Mouse (Mus musculus) kidney, postnatal 14 days (tissue): ENCODE results near the gene Tctn3.

Experiments
- DNase-seq: peaks from one replicate; pipeline ENCODE4 v3.0.0; 2022; ENCODE audit warnings: mixed read lengths

The Tctn3 gene

DNA sequence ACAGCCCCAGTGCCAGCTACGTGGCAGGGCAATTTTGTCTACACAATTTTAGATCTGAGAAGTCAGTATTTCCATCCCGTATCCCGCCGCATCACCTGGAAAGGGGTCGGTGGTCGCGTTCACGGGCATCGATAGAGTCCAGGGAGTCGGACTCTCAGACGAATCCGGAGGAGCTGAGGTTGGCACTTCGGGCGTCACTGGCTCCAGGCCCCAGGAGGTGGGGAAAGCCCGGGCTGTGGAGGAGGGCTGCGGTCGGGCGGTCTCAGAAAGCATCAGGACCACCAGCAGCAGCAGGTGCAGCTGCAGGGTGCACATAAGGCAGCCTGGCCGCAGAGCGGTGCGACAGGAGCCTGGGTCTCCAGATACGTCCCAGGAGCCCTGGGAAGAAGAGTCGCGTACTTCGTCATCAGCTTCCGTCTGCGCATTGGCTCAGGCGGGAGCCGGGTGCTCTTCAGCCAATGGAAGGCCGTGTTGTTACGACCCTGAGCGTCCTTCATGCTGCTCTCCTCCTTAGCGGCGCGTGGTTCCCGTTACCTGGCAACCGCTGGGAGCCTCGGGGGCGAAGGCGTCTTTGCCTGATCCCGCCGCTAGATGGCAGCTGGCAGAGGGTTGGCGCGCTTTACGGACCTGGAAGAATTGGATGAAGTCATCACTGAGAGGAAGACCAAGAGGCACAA lies at the start of gene Tctn3, which contains the start of gene Entpd1:
Gene Tctn3 (minus strand): TSS at position 404 of the 677 bp plus-strand sequence.
Gene Entpd1 (plus strand): TSS at position 537 of the 677 bp plus-strand sequence.
- peak; percentile 97 for DNase-seq

DNA sequence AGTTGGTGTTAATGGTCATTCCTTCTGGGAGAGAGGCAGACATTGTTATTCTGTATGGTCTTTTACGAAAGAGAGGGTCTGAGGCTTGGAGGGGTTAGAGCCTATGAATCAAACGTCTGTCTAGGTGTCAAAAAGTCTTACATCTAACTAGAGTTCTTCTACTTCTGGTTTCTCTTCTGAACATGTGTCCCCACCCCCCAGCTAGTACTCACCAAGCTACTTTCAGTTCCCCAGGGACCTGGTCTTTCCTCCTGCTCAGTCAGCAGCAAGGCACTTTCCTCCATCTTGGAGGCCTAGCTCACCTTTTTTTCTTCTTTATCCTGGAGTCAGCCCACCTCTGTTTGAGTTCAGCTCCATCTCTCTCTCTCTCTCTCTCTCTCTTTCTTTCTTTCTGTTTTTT lies 49.1 kb upstream of the Tctn3 start:
- peak; percentile 28 for DNase-seq

DNA sequence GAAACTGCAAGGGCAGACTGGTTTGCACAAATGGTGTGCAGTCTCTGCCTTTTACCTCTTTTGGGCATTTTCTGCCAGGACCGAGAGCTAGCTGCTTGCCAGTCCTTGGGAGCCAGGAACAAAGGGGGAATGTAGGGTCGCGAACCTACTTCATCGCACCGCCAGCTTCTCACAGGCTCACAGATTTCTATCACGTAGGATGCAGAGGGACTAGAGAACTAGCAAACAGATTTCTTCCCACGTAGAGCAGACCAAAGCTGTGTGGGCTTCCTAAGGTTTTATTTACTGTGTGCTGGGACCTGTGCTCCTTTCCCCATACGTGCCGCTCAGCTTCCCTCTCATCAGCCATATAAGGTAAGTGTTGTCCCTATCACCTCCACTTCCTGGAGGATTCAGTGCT lies 48.5 kb upstream of the Tctn3 start:
- DNase-seq: no peak

DNA sequence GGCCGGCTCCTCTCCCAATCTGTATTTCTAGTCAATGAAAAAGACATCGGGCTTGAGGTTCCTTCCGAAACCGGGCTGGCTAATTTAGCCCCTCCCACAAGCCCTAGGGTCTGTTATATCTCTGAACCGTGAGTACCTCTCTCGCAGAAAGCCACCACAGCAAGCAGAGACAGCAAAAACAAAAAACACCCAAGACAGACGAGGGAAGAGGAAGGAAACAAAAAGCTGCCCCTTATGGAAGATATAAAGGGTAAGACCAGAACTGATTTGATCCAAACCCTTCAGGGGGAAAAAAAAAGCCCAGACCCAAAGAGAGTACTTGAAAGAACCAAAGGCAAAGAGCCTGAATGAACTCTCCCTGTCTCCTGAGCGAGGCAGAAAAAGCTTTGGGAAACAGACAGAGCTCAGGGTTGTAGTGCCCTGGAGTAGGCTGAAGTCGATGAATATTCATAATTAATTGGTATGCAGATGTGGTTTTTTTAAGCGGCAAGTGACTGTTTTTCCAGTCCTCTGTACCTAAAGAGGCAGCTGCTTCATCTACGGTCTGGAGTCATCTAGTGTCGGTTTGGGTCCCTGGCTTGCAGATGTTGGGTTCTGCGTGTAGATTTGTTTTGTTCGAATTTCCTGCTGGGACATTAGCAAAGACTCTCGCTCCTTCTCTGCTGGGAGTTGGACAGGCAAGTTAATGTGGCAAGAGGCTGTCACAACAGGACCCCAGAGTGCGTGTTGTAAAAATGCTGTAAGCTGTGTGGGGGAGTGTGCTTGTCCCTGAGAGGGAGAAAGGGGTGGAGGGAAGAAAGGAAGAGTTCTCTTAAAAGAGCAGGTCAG lies 47.8 kb upstream of the Tctn3 start:
- DNase-seq: peak; percentile 54

DNA sequence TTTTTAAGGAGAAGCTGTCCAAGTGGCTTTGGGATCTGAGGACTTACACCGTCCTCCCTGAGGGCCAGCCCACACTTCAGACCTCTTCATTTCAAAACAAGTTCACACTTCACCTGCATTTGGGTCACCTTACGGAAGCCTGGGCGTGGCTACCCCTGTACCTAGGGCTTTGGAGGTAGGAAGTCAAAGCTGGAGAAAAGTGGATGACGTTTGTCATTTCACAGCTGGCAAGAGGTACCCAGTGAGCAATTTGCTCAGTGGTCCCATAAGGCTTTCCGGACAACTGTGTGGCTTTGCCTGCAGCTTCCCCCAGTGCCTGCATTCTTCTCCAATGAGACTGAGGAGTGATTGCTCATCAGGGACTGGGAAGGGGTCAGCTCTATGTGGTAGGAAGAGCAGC lies 46.9 kb upstream of the Tctn3 start:
- DNase-seq: no peak

DNA sequence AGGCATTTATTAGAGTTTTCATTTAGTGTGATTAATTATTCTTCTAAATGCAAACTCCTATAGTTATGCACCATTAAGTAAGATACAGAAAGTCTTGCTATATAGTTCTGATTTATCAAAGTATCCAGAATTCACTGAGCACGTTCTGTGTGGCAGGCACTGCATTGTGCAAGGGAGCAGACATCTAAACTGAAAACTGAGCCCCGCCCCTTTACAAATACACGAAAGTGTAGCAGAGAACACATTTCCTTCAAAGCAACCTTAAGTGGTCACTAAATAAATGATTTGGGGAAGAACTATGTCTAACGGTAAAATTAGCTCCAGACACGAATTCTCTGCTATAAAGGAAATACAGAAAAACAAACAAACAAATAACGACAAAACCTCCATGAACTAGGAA lies 46.2 kb upstream of the Tctn3 start:
- DNase-seq: no peak

DNA sequence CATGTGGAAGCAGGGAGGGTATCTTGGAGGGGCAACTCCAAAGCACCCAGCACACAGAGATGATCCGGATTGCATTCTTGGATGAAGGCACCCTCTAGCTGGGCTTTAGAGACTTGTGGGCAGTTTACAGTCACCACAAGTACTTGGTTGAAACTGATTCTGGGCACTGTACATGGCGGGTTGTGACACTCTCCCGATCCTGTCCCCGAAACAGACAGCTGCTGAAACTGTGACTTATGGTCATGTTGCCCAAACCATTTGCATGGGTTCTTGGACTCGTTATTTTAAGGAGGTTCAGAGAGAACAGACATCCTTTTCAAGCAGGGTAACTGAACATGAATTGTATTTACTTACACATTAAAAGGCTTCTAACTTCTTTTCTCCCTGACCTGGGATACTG lies 44.2 kb upstream of the Tctn3 start:
- no peak for DNase-seq

DNA sequence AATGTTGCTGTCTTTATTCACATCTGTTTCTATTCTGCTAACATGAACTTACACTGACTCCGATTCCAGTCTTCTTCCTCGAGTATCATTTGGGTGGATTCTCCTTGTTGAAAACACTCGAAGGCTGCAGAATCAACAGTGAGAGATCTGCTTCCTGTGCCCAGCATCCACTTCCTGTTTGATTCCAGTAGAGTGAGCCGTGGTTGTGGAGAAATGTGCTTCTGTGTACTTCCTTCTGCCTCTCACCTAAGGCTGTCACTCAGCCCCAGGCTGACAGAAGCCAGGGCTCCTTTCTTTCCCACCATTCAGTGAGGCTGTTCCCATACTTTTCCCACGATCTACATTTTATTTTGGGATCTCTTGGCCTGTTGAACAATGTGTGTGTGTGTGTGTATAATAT lies 38.1 kb upstream of the Tctn3 start:
- no peak for DNase-seq

DNA sequence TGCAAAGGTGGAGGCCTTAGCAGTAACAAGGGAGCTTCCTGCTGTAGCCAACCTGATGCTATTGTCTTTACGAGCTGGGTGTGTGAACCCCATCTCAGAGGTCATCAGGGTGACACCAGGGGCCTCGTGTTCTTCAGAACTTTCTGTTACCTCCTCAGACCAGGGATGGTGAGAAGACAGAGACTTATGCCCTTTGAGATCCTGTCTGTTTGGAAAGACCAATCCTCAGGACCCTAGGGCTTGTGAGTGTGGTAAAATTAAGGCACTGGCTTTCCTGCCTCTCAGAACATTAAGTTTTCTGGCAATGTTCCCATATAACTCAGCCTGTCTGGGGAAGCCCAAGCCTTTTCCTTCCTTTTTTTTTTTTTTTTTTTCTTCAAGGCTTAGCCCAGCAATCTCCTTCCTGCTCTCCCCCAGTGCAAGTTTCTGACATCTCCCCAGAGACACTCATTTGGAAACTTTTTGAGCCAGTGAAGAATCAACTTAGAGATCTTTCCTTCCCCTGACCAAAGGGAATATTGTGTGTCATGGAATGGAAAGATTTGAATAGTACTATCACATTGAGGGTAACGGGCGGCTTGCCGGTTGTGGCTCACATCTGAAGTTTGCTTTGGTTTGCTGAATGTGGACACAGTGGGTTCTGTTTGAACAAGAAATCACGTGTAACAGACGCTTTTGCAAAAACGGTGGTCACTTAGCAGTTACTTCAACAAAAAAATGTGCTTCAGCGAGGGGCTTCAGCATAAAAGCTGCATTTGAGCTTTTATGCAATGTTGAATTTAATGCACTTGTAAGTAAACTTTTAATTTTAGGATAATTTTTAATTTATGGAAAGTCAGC lies 35.5 kb upstream of the Tctn3 start:
- peak; percentile 60 for DNase-seq

DNA sequence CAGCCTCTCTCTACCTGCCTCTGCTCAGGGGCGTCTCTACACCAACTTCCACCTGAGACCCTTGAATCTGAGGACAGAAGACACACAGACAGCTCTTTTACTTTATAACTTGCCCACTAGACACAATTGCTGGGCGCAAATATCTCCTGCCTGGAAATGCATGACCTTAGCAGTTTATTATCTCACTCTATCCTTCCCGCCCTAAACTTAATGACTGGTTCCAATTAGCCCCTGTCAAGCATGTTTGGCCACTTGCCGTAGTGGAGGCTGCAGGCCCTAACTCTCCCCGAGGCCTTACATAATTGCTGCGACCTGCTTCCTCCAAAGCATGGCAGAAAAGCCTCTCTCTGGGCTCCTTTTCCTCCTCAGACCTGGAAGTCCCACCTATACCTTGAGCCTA lies 34.3 kb upstream of the Tctn3 start:
- no peak for DNase-seq

DNA sequence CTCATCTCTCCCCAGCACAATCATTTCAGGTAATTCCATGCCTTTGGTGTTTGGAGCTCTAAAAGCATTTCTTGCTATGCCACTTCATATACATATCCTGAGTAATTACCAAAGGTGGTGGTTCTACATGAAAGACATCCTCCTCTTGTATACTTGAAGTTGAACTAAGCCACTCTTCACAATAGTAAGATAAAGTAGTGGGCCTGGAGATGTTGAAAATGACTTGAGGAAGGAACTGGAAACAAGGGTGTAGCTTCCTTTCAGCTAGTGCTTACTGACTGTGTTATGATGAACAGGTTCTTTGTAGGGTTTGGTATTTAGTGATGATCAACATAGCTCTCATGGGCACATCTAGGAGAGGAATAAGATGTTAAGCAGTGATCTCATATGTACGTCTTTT lies 31.8 kb upstream of the Tctn3 start:
- no peak for DNase-seq

DNA sequence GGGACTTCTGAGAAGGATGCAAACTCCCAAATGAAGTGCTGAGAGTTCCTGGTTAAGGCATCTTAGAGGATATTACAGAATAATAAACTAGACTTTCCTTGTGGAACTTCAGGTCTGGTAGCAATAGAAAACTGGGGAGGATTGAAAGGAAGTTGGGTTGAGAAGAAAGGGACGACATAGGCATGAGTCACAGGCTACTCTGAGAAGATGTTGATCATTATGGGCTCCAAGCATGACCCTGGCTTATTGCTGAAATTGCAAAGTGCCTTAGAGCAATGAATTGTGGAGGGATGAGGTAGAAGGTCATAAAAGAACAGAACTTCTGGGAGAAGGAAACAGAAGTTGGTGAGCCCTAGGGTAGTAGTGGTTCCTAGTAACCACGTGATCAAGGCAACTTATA lies 28.8 kb upstream of the Tctn3 start:
- DNase-seq: no peak

DNA sequence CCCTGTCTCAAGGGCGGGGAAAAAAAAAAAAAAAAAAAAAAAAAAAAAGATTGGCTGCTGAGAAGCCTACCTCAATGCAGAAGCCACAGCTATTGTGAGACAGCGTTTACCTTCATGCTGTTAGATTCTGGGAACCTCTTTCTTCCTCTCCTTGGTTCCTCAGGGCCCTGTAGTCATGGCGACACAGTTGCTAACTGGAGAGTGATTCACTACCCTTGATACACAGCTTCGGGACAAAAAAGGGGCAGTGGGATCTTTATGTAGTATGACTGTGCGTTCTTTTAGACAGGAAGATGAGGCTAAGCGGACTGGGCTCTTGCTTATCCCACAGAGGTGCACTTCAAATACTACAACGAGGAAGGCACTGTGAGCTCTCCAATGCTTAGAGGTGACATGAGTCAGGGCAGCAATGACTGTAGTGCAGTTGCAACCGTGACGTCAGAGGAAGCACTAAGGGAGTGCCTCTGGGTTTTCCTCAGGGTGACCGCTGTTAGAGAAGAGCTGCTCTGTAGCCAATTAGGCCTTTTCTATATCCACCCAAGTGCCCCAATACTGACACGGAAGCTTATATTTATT lies 27.8 kb upstream of the Tctn3 start:
- no peak for DNase-seq

DNA sequence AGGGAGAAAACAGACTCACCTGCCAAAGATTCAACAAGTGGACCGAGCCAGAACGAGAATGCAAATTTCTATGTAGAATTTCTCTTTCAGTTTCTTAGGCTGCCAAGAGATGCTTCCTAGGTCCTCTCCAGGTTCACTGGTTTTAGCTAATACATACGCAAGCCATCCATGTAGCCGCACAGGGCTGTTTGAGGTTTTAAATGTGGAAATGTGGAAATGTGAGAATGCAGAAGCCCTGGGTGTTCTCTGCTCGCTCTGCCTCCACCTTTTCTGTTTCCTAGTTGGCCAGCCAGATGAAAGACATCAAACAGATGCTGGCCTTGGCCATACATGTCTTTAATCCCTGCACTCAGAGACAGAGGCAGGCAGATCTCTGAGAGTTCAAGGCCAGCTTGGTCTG lies 26.5 kb upstream of the Tctn3 start:
- no peak for DNase-seq

DNA sequence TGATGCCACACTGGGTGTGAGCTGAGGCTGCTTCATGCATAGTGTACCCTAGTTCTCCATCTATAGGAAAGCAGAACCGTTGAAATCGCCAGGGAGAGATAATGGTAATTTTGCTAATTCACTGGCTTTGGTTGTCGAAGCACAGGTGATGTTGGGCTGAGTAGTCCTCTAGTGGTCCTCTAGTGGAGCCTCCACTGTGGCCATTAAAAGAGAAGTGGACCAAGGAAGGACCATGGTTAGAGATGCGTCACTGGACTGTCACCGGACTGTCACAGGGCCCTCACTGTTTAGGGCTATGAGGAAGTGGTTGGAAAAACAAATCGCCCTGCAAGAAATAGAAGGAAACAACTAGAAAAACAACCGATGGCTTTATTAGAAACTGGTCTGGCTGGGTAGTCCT lies 25.6 kb upstream of the Tctn3 start:
- DNase-seq: no peak

DNA sequence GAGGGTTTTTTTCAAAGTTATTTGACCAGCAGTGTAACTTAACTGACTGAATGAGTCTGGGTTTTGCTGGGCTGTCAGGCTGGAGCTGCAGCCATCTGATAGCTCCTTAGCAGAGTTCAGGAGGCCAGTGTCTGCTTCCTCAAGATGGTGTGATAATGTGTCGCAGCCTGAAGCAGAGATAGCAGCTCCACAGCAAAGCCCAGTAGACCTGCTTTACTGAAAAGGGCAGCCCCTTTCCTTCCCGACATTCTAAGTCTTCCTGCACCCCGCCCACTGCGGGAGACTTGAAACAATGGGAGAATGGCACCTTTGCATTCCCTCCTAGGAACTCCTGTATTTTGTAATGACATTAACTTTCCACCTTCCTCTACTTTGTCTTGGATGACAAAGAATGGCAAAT lies 25.1 kb upstream of the Tctn3 start:
- peak; percentile 74 for DNase-seq

DNA sequence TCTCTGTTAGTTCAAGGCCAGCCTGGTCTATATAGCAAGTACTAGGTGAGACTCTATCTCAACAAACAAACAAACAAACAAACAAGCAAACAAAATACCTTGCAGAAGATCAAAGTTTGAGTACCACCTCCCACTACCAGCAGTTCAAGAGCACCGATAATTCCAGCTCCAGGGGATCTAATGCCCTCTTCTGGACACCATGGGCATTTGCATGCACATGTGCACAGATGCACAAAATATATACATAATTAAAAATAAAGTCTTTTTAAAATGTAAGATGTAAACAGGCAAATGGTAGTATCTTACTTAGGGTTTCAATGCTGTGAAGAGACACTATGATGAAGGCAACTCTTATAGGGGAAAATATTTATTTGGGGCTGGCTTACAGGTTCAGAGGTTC lies 21.1 kb upstream of the Tctn3 start:
- no peak for DNase-seq

DNA sequence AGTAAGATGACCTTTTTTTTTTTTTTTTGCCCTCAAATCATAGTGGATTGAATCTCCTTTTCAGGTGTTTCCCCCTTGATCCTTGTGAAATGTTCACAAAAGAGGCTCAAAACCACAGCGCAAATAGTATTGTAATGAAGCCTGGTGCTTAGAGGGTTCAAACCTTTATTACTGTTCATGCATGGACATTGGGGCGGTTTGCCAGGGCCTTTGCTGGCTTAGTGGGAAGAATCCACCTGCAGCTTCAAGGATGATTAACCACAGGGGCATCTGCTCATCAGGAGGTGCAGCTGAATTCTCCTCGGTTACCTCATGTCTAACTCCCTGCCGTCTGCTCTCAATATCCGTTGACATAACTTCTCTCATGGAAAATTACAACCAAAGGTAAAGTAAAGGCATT lies 20.6 kb upstream of the Tctn3 start:
- DNase-seq: no peak

DNA sequence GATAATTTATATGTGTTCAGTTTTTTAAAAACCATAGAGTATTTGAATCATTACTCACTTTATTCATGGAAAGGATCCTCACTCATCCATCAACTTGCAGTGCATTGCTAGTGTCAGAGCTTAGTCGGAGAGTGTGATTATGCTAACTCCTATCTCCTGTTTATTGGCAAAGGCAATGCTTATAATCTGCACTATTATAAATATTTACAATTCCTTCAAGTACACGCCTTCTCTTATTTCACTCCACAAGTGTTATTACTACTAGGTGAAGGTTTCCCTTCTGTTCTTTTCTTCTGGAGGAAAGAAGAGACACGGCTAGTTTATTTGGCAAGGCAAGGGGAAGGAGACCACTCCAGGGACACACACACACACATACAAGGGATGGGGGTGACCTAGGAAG lies 20.2 kb upstream of the Tctn3 start:
- no peak for DNase-seq

DNA sequence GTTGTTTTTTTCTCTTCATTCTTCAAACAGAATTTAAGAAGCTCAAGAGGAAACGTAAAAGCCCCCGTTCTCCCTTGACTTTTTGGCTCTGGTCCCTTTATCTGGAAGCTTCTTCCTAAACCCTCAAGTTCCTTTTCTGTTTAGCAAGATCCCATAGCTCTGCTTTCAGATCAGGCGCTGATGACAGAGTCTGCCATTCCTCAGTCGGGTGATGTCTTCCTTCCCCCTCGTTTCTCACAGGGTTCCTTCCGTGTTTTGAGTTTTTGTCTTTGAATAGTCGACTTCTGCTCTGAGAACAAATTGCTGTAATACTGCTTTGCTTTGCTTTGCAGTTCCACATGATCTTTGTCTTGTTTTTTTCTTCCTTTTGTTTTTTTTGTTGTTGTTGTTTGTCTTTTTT lies 18.6 kb upstream of the Tctn3 start:
- DNase-seq: peak; percentile 33

DNA sequence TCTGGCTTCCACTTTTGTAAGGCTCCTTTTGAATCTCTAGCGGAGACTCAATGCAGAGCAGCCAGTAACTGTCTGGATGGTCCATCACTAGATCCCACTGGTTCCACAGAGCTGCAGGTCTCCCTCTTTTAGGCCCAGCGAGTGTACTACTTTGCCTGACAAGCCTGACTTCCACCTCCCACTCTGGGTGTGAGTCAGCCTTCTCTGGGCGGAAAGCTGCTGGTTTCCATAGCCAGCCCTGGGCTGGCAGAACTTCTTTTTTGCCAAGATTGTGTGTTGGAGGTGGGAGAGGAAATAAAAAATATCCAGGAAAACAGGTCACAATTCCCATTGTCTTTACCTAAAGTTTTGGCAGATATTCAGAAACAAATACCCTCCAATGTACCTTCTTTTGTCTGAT lies 18.1 kb upstream of the Tctn3 start:
- peak; percentile 56 for DNase-seq

DNA sequence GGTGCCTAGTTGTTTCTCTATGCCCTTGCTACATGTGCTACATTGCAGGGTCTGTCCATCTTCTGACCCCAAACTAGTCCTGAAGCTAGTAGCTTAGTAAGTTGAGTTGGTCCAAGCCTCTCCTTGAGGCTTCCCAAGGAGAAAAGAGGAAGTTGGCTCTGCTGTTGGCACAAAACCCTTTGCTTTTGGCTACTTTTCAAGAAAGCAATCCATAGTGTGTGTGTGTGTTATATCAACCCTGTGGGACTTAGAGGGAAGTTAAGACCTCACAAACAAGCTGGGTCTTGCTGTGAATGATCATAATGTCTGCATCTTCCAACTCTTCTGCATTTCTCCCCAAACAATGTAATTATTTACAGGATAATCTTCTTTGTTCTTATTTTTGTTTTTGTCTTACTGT lies 16.9 kb upstream of the Tctn3 start:
- DNase-seq: no peak

DNA sequence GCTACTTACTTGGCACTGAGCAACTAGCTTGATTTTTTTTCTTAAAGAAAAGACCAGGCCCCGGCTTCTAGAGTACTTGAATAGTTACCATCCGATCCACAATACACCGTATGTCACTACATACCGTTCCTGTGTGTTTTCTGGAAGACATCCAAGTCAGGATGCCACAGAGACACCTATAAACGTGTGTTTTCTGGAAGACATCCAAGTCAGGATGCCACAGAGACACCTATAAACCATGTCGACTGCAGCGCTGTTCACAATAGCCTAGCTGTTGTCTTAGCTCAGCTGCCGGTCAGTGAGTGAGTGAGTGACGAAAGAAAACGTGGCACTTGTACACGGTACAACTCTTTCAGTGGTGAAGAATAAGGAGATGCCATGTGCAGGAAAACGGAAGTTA lies 13.9 kb upstream of the Tctn3 start:
- DNase-seq: no peak
